In genomic region chr3:145652322-145653131, GRCm38 (mm10) we compare ENCODE assay signal across 9 mouse cellular contexts. TPM values are rescaled to one million over a fixed set of nuclear protein-coding genes. Genes with fewer than 3 reads are reported as not detected.
DNase-seq lines count a peak whose midpoint lies in the region; ATAC-seq lines count a peak whose summit lies in the region.
"Had no signal": no experiment of that assay in that cellular context is flagged by ENCODE, and none has a peak within 500 bp of the region (broad histone marks: within the 10 kb centered on the region; RNA-seq: fewer than 3 reads in every experiment).

No protein-coding gene starts in this region.

- 10% methylated on average over 20 of the region's 20 CpGs for WGBS in embryonic facial prominence, embryonic 15.5 days
- 8% methylated on average over 20 of the region's 20 CpGs for WGBS in limb, embryonic 15.5 days
- WGBS in neural tube, embryonic 12.5 days, result 7% methylated on average over 20 of the region's 20 CpGs

- H3K27me3 ChIP-seq in embryonic facial prominence, embryonic 15.5 days, result no peaks in the 10 kb centered on the region
- H3K27me3 ChIP-seq in limb, embryonic 15.5 days, result no peaks in the 10 kb centered on the region
- H3K27me3 ChIP-seq in neural tube, embryonic 12.5 days (replicated peaks), result peaks cover 11% of the 10 kb centered on the region; the same call in 1 of the 2 replicates
- H3K27me3 ChIP-seq: CH12.LX had no signal

- intact Hi-C loops in heart, postnatal 10 days (cut with DNase I), result loop anchor here (5.0 kb wide), 1 partner anchor 180 kb away; no protein-coding TSS in a partner anchor

- peaks cover 2% of the 10 kb centered on the region; the same call in 1 of the 2 replicates for H3K36me3 ChIP-seq in embryonic facial prominence, embryonic 15.5 days
- H3K36me3 ChIP-seq in limb, embryonic 15.5 days, result peaks cover 3% of the 10 kb centered on the region
- H3K36me3 ChIP-seq in neural tube, embryonic 12.5 days, result no peaks in the 10 kb centered on the region

- H3K9ac ChIP-seq in embryonic facial prominence, embryonic 15.5 days, result peak overlapping the region; percentile 59
- H3K9ac ChIP-seq in limb, embryonic 15.5 days, result peak overlapping the region; percentile 52
- H3K9ac ChIP-seq in neural tube, embryonic 12.5 days, result peak overlapping the region; percentile 56

- peak overlapping the region; percentile 80 for H3K4me2 ChIP-seq in embryonic facial prominence, embryonic 15.5 days (replicated peaks)
- H3K4me2 ChIP-seq in limb, embryonic 15.5 days, result peak overlapping the region; percentile 85
- H3K4me2 ChIP-seq in neural tube, embryonic 12.5 days (replicated peaks), result peak overlapping the region; percentile 88

- H3K4me1 ChIP-seq in embryonic facial prominence, embryonic 15.5 days, result peaks cover 49% of the 10 kb centered on the region
- peaks cover 47% of the 10 kb centered on the region for H3K4me1 ChIP-seq in limb, embryonic 15.5 days
- peaks cover 44% of the 10 kb centered on the region for H3K4me1 ChIP-seq in neural tube, embryonic 12.5 days

- peak overlapping the region; percentile 59 for H3K4me3 ChIP-seq in embryonic facial prominence, embryonic 15.5 days (replicated peaks)
- peak overlapping the region; percentile 62 for H3K4me3 ChIP-seq in limb, embryonic 15.5 days
- H3K4me3 ChIP-seq in neural tube, embryonic 12.5 days, result peak overlapping the region; percentile 36

- DNase-seq in kidney, adult 18-20 months, result peak; percentile 36
- DNase-seq in kidney, adult 8-10 months, result no peak
- peak; percentile 56 to 69 for DNase-seq in heart, postnatal 10 days
- no peak for DNase-seq in adrenal gland, adult 18-20 months (ENCODE audit: low spot score in 2 of 2)
- DNase-seq in left cerebral cortex, adult 11 months (ENCODE audit: low spot score), result no peak

- peak overlapping the region; percentile 92 for H3K27ac ChIP-seq in embryonic facial prominence, embryonic 15.5 days (replicated peaks)
- H3K27ac ChIP-seq in limb, embryonic 15.5 days, result peak overlapping the region; percentile 94
- 0 out of 2 replicates have a peak overlapping the region, but pooled peaks have one; percentile 12 for H3K27ac ChIP-seq in neural tube, embryonic 12.5 days

- H3K9me3 ChIP-seq in embryonic facial prominence, embryonic 15.5 days (replicated peaks), result no peaks in the 10 kb centered on the region
- no peaks in the 10 kb centered on the region for H3K9me3 ChIP-seq in limb, embryonic 15.5 days
- no peaks in the 10 kb centered on the region for H3K9me3 ChIP-seq in neural tube, embryonic 12.5 days

- ATAC-seq in embryonic facial prominence, embryonic 15.5 days (ENCODE audit: insufficient number of reproducible peaks, low FRiP score, low TSS enrichment, low read depth), result no peak
- ATAC-seq in limb, embryonic 15.5 days (ENCODE audit: insufficient number of reproducible peaks, low FRiP score, low TSS enrichment, low read depth), result peak; percentile 37
- 0 out of 2 replicates have a peak, but pooled peaks have one; percentile 1 for ATAC-seq in neural tube, embryonic 12.5 days (ENCODE audit: low FRiP score, low read depth)

RNA-seq across cellular contexts. Expression of gene Ccn1, which starts 2.7 kb away (rescaled TPM):
- 62.7 and 66.0 TPM in 2 replicates for polyA plus RNA-seq in embryonic facial prominence, embryonic 15.5 days (2015; fragmentation: Nextera tagmentation; extraction: Ambion mirVana)
- total RNA-seq in heart, postnatal 10 days (2021), result 10 to 100 TPM; 39.4 to 45.3 TPM
- polyA plus RNA-seq in limb, embryonic 15.5 days (2015; fragmentation: Nextera tagmentation; extraction: Ambion mirVana), result 92.0 and 104 TPM in 2 replicates
- 20.2 and 25.4 TPM in 2 replicates for polyA plus RNA-seq in neural tube, embryonic 12.5 days (2016; fragmentation: Nextera tagmentation; extraction: Ambion mirVana)
- 10 to 100 TPM; 12.8 to 37.4 TPM for total RNA-seq in adrenal gland, adult 18-20 months (2021)
- total RNA-seq: CH12.LX had no signal

Comparison
In these comparisons a context has a peak if more than half of its experiments do, and no peak if none do; other contexts are left out.
1. DNase-seq: peak in kidney, adult 18-20 months (single experiment) and heart, postnatal 10 days (2 of 2); none in kidney, adult 8-10 months (0 of 2), adrenal gland, adult 18-20 months (0 of 2) and left cerebral cortex, adult 11 months (single experiment).
2. H3K27ac ChIP-seq: peak in every context shown above with its lines; median percentile 94 in limb, embryonic 15.5 days; 92 in embryonic facial prominence, embryonic 15.5 days; 12 in neural tube, embryonic 12.5 days.
3. Peak in every context shown above with its lines, with median percentiles within 50 percentile points of each other: H3K4me2 ChIP-seq, H3K4me3 ChIP-seq and H3K9ac ChIP-seq.